Mouse (Mus musculus): Measurements from ENCODE around the gene Psap.

DNA sequence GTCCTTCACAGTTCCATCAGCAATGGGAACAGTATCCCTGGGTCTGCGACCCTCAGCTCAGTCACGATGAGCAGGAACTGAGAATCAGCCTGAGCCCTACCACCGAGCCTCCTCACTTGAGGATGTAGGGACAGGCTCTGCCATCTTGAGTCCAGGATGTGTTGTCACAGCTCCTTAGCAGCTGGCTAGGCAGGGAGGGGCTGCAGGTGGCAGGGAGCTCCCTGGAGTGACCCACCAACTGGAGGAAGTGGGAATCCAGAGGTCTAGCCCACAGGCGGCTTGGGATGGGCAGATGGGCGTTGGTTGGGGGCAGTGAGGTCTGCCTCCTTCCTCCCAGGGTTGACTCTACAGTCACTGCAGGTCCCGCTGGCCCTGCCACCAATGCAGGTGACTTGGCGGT, 14.1 kb upstream of the Psap start:
- no peak for TF ChIP-seq POLR2A (IDR thresholded peaks at IDR 0.05; ENCODE audit: low read depth, low read length)
- TF ChIP-seq CTCF (conservative IDR thresholded peaks at IDR 0.05; ENCODE audit: insufficient read depth, insufficient read length, low read depth, low read length): no peak

Data from kidney, adult 2 months (tissue).